Mouse (Mus musculus): ENCODE data around the gene Ncmap.
A peak's percentile ranks its signal among the peaks of the same experiment; 100 is the strongest.
"Not testable (repeated sequence)": the region's sequence is repeated elsewhere in the genome, so short reads cannot be mapped to it uniquely, and the experiment has no call there.

Gene Ncmap

DNA sequence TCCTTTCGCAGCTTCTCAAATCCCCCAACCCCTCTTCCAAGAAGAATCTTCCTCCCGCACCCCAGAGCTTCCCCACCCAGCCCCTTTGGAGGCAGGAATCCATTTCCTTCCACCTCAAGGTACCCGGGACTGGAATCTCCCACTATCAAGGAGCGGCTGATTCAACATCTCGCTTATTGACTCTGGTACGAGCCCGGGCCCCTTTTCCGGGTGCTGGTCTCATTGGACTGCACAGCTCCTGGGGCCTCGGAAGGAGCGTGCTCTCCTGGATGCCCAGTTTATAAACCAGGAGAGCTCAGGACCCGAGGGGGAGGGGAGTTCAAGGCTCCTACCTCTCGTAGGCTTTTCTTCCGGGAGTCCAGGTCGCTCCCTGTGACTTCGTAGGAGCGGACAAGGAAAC is 476 bp downstream of the Ncmap start:
- DNase-seq = no peak

DNA sequence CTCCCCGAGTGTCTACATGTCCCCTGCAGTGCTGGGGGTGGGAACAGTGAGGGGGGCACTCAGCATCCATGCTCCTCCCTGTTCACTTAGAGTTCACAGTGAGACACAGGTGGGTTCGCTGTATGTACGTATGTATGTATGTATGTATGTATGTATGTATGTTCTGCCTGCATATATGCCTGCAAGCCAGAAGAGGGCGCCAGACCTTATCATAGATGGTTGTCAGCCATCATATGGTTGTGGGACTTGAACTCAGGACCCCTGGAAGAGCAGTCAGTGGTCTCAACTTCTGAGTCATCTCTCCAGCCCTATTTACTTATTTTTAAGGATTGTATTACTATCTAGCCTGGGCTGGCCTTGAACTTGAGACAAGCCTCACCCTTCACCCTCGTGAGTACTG is 1.7 kb downstream of the Ncmap start:
- no peak for DNase-seq

DNA sequence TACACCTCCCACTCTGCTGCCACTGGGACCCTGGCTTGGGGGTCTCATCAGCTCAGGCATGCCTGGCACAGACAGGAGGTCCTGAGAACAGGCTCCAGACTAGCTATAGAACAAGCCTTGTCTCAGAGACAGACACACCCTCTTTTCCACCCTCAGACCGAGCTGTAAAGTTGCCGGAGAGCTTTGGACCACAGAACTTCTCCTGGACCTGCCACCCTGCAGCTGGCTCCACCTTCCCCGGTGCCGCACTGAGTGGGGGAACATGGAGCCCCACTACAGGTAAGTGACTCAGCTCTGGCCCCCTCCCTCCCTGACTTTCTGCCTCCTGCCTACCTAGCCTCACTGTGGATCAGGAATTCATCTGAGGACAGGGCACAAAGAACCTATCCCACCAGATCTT is 2.7 kb downstream of the Ncmap start:
- DNase-seq = no peak

DNA sequence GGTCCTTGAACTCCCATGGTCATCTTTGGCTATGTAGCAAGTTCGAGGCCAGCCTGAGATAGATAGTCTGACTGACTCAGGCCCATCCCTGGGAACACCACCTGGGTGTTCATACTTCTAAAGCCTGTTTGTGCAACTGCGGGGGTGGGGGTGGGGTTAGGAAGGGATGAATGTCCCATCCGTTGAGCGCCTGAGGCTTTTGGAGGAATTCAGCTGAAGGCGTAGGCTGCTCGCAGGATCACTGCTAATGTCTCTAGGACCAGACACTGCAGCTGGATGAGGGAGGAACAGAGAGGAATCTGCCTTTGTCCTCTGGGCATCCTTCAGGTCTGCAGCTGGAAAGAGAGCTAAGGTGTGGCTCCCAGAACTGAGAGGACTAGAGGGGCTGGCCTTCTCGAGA is 3.4 kb downstream of the Ncmap start:
- no peak for DNase-seq

DNA sequence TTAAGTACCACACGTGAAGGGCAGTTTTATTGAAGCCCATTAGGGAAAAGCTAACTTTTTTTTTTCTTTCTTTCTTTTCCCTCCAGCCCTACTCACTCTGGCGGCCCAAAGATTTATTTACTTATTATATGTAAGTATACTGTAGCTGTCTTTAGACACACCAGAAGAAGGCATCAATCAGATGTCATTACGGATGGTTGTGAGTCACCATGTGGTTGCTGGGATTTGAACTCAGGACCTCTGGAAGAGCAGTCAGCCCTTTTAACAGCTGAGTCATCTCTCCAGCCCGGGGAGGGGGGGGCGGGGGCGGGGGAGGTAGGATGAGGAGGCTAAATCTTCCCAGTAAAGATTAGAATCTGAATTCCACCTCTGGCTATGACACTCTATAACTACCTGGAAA is 4.6 kb downstream of the Ncmap start:
- no peak for DNase-seq

DNA sequence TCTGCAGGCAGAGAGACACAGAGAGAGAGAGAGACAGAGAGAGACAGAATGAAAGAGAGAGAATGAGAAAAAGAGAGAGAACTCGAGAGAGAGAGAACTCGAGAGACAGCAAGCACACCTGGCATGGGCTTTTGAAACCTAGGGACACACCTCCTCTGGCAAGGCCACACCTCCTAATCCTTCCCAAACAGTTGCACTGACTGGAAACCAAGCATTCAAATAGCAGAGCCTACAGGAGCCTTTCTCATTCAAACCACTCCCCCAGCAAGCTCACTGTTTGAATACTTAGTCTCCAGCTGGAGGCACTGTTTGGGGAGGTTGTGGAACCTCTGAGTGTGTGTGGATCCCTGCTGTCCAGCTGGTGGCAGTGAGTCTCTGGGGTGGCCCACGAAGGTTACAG is 5.2 kb downstream of the Ncmap start:
- no peak for DNase-seq

DNA sequence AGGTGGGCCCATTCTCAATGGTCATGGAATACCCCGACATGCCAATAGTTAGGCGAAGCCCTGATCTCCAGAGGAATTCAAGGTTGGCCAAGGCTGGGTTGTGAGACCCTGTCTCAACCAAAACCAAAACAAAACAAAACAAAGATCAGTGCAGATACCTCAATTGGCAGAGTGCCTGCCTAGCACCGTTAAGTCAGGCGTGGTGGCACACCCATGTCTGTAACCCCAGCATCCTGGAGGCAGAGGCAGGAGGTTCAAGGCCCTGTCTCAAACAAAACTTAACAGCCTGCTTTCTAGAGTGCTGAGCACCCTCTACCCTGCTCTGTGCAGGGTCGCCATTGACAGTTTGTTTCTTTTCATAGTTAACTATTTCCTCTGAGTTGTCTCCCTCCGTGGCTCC is 7.0 kb downstream of the Ncmap start:
- DNase-seq = no peak

DNA sequence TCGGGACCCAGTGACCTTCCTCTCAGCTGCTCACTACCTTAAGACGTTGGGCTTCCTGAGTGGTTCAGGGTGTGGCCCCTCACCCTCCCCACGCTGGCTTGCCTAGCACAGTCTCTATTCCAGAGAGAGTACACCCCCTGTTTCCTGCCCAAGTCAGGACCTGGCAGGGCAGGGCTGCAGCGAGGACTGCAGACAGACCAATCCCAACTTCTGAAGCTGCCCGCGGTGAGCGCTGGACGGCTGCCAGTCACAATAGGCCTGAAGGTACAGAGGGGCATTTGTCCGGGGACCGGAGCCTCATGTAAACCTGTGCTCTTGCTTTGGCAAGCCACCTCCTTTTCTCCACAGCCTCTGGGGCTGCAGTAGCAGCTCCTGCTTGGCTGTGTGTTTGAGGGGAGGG is 12.4 kb downstream of the Ncmap start:
- DNase-seq = no peak

DNA sequence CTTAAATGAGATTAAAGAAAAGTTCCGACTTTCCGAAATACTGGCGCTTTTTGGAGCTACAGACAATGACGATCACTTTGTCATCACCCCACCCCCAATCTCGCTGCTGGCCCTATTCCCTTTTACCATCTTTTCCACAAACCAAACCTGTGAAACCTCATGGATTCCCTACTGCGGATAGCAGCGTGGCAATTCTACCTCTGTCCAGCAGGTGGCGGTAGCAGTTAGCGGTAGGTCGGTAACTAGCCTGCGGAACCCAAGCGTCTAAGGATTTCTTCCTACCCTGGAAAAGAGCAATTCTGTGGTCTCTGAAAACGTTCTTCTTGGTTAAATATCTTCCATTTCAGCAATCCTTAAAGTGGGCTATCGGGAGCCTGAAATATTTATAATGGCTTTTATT is 15.7 kb downstream of the Ncmap start:
- peak; percentile 65 for DNase-seq

DNA sequence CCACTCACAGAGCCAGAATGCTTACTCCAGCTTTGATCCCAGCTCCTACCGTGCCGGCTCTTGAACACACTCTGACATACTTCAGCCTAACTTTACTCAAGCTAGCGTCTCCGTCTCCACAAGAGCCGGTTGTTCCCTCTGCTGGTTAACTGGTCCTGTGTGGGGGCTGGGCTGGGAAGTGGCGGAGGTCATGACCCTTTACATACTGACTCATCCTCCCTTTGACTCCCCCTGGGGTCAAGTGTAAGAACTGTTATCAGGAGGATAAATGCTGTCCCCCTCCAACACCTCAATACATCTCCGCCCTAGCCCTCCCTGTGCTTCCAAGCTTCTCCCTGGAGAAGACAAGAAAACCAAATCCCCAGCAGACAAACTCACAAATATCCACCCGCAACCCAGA is 16.7 kb downstream of the Ncmap start:
- no peak for DNase-seq

DNA sequence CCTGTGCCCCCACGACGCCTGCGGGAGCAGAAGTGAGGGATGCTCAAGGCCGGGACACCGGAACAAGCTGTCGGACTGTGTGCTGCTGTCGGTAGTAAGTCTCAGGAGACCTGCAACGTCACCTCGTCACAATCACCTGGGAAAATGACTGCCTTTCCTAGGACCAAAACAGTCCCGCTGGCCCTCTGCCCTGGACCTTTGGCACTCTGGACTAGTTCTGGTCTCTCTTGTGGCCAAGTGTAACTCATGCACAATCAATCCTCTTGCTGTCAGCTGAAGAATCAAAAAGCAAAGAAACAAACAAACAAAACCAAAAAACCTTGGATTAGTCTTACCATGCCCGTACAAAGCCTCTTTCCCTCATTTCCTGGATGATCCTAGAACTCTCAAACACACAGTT is 20.8 kb downstream of the Ncmap start:
- DNase-seq = no peak

DNA sequence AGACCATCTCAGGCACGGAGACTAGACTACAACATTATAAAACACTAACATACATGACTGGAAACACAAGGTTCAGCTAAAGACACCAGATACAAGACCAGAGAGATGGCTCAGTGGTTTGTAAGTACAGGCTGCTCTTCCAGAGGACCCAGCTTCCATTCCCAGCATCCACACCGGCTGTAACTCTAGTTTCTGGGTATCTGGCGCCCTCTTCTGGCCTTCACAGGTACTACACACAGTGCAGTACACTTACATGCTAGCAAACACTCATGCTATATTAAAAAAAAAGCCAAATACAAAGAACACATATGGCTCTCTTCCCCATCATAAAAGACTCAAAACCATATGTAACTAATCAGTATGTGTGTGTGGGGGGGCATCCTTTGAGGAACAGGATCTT is 22.6 kb downstream of the Ncmap start:
- DNase-seq = no peak

DNA sequence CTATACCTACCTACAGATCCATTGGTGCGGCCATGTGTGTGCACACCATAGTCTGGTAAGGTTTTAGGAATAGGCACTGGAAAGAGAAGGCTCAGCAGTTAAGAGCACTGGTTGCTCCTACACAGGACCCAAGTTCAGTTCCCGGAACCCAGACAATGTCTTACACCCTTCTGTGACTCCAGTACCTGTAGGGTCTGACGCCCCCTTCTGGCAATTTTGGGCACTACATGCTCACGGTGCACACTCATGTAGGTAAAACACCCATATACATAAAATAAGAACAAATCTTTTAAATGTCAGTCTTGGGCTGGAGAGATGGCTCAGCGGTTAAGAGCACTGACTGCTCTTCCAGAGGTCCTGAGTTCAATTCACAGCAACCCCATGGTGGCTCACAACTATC is 24.7 kb downstream of the Ncmap start:
- DNase-seq = no peak

DNA sequence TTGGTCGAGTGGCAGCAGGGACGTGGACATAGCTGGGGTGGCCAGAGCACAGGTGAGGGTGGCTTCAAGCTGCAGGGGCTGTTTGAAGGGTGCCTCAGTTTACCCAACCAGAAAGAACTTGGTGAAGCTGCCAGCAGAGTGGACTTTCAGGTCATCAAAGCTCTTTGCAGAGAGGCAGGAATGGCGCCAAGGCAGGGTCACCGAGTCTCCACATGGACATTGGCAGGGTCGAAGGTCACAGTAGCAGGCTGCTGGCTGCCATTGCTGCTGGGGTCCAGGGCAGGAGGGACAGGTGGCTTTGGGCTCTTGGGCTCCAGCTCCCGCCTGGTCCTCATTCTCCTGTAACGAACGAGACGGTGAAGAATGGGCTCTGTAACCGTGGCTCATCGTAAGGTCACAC is 27.7 kb downstream of the Ncmap start:
- no peak for DNase-seq

DNA sequence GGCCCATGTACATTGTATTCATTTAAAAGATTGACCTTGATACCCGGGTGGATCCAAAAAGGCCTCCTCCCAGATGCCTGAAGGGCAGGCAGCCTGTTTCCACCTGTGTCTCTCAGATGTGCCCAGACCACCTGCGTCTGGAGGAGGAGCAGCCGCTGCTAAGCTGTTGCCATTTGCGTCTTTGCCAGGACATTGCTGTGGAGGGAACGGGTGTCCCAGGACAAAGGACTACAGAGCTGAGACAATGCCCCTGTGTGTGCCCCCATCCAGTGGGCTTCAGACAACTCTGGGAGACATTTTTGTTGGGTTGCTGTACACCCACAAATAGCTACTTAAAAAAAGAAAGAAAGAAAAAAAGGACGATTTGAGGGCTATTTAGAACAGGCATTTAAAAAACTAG is 35.2 kb downstream of the Ncmap start:
- no peak for DNase-seq

DNA sequence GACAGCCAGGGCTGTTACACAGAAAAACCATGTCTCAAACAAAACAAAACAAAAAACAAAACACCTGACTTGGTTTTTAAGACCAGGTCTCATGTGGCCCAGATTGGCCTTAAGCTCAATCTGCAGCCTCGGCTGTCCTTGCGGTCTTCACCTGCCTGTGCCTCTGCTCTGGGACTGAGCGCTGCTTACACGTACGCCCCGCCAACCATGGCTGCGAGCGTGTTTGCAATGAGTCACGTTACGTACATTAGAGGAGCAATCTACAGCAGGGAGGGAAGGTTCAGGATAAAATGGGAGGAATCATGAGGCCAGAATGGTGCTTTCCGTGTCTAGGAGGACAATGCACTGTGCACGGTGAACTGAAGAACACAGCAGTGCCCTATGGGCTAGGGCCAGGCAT is 36.3 kb downstream of the Ncmap start:
- no peak for DNase-seq

DNA sequence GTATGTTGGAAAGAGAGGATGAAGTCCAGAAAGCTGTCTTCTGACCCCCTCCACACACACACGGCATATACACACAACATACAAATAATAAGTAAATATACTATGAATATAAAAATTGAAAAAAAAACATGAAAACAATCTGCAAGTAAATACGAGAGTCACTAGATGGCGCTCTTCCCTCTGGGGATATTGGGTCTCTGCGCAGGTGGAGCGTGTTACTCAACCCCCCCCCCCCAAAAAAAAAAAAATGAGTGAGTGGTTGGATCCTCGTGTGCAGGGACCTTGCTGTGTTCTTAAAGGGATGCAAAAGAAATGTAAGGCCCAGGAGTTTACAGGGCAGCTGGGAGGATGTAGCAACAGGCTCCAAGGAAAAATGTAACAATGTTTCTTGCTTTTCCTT is 39.3 kb downstream of the Ncmap start:
- no peak for DNase-seq

DNA sequence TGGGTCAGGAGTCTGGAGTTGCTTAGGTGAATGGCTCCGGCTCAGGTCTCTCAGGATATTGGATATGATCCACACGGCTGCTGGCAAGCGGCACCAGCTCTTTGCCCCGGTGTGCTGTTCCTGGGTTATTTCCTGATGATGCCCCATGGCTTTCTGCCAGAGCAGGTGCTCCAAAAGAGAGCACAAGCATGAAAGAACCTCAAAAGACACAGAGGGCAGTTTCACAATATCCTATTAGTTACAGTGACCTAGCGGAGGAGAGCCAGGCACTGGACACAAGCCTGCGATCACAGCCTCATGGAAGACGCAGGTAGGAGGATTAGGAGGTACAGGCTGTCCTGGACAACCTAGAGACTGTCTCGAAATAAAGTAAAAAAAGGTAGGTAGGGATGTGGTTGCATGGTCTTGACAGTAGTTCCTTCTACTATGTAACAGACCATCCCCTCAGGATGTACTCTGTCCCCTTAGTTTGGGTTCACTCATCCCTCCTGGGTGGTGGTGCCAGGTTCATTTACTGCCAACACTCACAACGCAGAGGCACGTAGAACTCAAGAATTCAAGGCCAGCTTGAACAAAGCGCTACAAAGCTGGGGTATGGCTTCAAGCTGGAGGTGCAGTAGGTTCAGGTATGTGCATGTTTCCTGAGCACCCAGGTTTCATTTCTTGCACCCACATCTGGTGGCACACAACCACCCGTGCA is 40.7 kb downstream of the Ncmap start:
- DNase-seq = no peak

DNA sequence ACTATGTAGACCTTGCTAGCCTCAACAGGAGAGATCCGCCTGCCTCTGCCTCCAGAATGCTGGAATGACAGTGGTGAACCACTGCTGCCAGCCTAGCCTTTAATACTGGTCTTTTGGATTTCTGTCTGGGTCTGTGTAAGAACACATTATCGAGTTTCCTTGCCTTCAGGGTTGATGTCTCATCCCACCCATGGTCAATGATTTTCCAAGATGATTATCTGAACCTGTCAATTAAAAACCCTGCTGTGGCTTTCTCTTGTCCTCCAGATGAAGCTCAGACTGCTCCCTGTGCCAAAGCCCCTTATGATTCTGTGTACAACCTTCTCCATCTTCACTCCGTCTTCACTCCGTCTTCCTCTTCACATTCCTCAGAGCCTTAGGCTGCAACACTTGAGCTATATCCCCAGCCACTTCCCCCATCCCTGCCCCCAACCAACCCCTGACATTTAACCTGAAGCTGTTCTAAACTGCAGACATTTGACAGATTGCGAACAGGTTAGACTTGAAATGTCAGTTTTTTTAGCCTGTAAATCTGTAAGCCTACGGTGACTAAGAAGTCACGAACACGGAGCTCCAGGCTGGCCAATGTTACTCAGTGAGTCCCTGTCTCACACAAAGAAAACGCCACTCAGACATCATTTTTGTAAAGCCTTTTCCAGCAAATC is 42.0 kb downstream of the Ncmap start:
- no peak for DNase-seq

DNA sequence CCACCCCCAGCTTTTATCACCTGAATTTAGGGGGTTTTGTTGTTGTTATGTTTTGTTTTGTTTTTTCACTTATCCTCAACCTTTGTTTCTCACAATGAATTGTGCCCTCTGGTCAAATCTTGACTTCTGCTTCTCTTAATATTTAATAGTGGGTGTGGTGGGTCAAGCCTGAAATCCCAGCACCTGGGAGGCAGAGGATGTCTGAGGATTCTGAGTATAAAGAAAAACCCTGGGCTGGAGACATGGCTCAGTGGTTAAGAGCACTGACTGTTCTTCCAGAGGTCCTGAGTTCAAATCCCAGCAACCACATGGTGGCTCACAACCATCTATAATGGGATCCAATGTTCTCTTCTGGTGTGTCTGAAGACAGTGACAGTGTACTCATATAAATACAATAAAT is 43.3 kb downstream of the Ncmap start:
- DNase-seq = not testable (repeated sequence)

DNA sequence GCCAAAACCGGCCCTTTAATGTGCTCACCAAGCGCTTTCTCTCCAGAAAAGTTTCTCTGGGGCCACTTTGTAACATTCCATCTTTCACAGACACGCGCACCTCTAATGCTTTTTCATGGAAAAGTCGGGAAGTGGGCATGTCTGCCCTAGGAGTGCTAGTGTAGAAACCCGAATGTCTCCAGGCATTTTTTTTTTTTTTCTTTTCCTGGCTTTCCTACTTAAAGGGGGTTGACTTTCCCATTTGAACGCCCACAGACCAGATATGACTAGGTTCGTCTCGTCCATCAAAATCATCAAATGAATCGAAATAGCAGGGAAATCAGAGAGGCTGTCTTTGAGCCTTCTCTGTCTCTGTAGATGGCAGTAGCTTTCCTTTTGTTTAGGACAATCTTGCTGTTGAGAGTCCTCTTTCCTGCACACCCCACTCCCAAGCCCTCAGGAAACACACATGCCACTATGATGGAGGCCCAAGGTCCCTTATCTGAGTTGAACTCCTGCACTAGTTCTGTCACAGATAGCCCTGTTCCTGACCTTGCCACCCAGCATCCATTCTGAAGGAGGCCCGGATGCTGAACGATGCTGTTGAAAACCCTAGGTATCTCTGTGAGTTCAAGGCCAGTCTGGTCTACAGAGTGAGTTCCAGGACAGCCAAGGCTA is 44.1 kb downstream of the Ncmap start:
- DNase-seq = no peak

DNA sequence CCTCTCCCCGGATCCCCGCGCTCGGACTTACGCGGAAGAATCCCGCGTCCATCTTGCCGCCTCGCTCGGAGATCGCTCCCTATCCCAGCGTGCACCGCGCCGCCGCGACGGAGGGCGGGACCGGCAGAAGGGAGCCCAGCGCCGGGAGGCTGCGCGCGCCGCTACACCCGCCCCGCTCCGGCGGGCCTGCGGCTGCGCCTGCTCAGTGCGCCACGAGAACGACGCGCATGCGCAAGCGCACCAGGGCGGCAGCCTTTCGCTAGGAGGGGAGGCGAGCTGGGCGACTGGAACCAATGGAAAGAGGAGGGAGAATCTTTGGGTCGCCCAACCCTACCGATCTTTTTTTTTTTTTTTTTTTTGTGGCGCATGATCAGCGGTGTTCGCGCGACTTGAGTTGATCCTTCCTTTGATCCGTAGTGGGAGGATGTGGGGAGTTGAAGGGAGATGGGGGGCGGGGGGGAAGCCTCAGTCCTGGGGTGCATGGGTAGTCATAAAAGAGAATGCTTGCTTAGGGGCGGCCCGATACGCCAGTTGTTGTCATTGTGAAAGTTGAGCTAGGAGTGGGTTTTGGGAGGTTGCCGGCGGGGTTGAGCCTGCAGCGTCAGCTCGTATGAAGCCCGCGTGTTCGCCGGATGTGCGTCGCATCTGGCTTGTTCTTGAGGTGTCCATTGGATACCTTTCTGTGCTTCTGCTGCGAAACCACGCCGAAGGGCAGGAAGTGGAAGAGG is 44.8 kb downstream of the Ncmap start, which contains the start of gene Srrm1:
Gene Srrm1, minus strand, starts transcription at position 256 of the 728 bp plus-strand sequence.
- DNase-seq = peak; percentile 99

DNA sequence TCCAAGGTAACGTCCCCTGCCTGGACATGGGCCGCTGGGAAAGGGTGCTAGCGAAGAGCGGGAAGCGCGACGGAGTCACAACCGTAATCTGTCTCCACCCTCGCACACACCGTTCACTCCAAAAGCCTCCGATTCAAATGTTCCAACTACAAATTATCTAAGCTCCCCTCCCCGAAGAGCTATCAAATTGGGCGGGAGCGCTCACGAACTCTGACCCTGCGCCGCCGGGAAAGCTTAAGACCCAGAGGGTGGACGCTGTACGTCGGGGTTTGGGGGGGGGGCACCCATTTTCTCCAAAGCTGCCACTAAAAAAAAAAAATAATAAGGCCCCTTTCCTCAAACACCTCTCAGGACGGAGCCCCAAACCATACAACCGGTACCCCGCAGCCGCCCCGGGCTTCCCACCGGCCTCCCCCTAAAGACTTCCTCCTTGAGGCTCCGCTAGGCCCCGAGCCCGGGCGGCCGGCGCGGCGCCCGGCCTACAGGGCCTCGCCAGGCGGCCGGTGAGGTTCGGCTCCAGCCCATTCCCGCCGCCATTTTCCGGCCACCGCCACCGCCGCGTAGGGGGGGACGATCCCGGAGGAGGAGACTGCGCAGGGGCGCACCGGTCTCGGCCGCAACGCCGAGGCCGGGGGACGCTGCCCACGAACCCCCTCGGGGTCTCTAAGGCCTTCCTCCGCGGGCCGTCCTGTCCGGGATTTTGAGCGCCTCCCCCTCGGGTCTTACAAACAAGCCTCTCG is 45.5 kb downstream of the Ncmap start:
- no peak for DNase-seq
